Mouse (Mus musculus) kidney, adult 2 months (tissue): ENCODE measurements around the gene Ndrg4.

Experiments
- CTCF ChIP-seq: fragments of 200-500 bp; conservative IDR thresholded peaks from 2 replicates; pipeline ENCODE4 v1.5.1; 2011; ENCODE audit warnings: low read depth, mild to moderate bottlenecking, control low read depth, low read length, moderate library complexity, mixed read lengths; ENCODE audit not compliant: insufficient read depth, insufficient read length
- POLR2A ChIP-seq: fragments of 200-500 bp; IDR thresholded peaks from one replicate; pipeline ENCODE4 v1.6.1; 2011; ENCODE audit warnings: low read depth, low read length, control low read depth

- TF ChIP-seq POLR2A: no peak
- no peak for TF ChIP-seq CTCF
Measured at GRCm38 (mm10) chr8:95703461-95704260, 26.9 kb downstream of the Ndrg4 start.
